Mouse (Mus musculus) megakaryocyte-erythroid progenitor cell, adult 5-6 weeks (primary cell): ENCODE results near the gene Kcnn4. TPM values are rescaled to one million over a fixed set of nuclear protein-coding genes. Genes with fewer than 3 reads are reported as not detected.

ENCODE experiments used
- ATAC-seq: replicated peaks from 2 replicates; pipeline ENCODE4 v1.8.0; 2016; ENCODE audit warnings: mild to moderate bottlenecking, inconsistent platforms; ENCODE audit not compliant: severe bottlenecking, poor library complexity, low FRiP score, low TSS enrichment
- total RNA-seq, 2 experiments: library from RNA; stranded (forward) in 1 of 2; stranded (reverse) in 1 of 2; fragments of 200-1000, 215-1000 nt in 1 of 2; fragments of >200 nt in 1 of 2; fragmentation: Nextera tagmentation in 1 of 2; gene quantifications; 2 replicates each; pipeline ENCODE4 v1.2.3; 2014 to 2017

Kcnn4 gene
- total RNA-seq, 2 experiments from 2014 or later = 120 to 155 TPM

GRCm38 (mm10) chr7:24365258-24366014 is 4.6 kb upstream of the Kcnn4 start:
- no peak for ATAC-seq

GRCm38 (mm10) chr7:24366716-24367632 is 3.1 kb upstream of the Kcnn4 start:
- no peak for ATAC-seq

- ATAC-seq = no peak
Measured at GRCm38 (mm10) chr7:24368226-24368625, 1.8 kb upstream of the Kcnn4 start.

GRCm38 (mm10) chr7:24368946-24369345 is 1.1 kb upstream of the Kcnn4 start:
- no peak for ATAC-seq

- peak; percentile 79 for ATAC-seq
Measured at GRCm38 (mm10) chr7:24371012-24371808, 1.1 kb downstream of the Kcnn4 start.

GRCm38 (mm10) chr7:24371809-24372145 is 1.7 kb downstream of the Kcnn4 start:
- no peak for ATAC-seq

GRCm38 (mm10) chr7:24372300-24372699 is 2.2 kb downstream of the Kcnn4 start:
- no peak for ATAC-seq

- no peak for ATAC-seq
Measured at GRCm38 (mm10) chr7:24372786-24373185, 2.7 kb downstream of the Kcnn4 start.

GRCm38 (mm10) chr7:24373538-24374379 is 3.7 kb downstream of the Kcnn4 start:
- peak; percentile 4 for ATAC-seq

GRCm38 (mm10) chr7:24376456-24376855 is 6.4 kb downstream of the Kcnn4 start:
- no peak for ATAC-seq

- ATAC-seq = peak; percentile 89
Measured at GRCm38 (mm10) chr7:24377091-24377865, 7.2 kb downstream of the Kcnn4 start.

GRCm38 (mm10) chr7:24378049-24378701 is 8.1 kb downstream of the Kcnn4 start:
- no peak for ATAC-seq

GRCm38 (mm10) chr7:24379934-24380333 is 9.9 kb downstream of the Kcnn4 start:
- ATAC-seq = no peak

- ATAC-seq = no peak
Measured at GRCm38 (mm10) chr7:24380370-24380769, 10.3 kb downstream of the Kcnn4 start.

GRCm38 (mm10) chr7:24382730-24383372 is 12.8 kb downstream of the Kcnn4 start:
- no peak for ATAC-seq

- ATAC-seq = peak; percentile 38
Measured at GRCm38 (mm10) chr7:24384070-24384469, 14.0 kb downstream of the Kcnn4 start.

- ATAC-seq = no peak
Measured at GRCm38 (mm10) chr7:24384827-24385226, 14.8 kb downstream of the Kcnn4 start.
